Mouse (Mus musculus): ENCODE results near the gene Fgfr2. TPM values are rescaled to one million over a fixed set of nuclear protein-coding genes. Genes with fewer than 3 reads are reported as not detected.
A peak's percentile ranks its signal among the peaks of the same experiment; 100 is the strongest.

Gene Fgfr2
- total RNA-seq, 1 experiment from 2014 or later = not detected

DNA sequence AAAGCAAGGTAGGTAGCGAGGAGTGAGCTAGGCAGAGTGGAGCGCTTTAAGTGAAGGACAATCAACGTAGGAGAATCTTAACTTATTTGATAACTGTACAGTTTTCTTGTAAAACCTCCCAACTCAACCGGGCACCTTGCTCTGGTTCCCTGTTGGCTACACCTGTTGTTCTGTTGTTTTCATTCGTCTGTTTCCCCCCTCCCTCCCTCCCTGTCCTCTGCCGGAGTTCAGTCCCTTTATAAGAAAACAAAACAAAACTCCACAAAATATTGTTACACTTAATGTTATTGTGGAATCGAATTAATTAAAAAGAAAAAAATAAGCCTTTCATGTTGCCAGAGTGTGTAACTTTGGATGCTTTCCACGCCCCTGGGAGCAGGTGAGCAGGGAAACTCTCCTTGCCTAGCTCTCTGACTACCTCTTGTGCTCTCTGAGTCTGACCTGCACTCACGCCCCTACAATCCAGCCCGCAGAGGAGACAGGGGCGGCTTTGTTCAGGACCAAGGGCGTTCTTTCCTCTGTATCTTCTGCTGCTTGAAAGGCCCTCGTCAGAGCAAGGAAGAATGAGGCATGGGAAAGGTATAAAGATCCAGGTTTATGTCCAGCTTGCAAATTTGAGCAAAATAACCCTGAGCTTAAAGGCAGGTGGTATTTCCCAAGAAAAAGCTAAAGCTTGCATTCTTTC lies 1577.3 kb downstream of the Fgfr2 start:
- ATAC-seq (replicated peaks in 1 of 2; ENCODE audit: insufficient read depth in 1 of 2, low FRiP score in 2 of 2, low TSS enrichment in 1 of 2, low read depth in 1 of 2, poor library complexity in 2 of 2, severe bottlenecking in 2 of 2) = no peak

DNA sequence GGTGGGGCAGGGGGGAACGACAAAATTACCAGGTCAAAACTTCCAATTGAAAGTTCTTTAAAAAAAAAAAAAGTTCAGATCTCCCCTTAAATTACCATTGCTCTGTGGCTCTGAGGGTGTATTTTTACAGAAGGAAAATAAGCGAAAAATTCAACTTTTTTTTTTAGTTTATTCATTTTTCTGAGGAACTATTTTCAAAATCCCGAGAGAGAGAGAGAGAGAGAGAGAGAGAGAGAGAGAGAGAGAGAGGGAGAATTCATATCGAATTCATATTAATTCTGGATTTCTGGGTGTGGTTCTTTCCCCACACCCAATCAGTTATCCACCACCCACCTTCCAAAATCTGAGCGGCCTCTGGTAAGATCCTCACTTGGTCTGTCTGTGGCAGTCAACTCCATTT lies 1578.3 kb downstream of the Fgfr2 start:
- no peak for ATAC-seq (replicated peaks in 1 of 2; ENCODE audit: insufficient read depth in 1 of 2, low FRiP score in 2 of 2, low TSS enrichment in 1 of 2, low read depth in 1 of 2, poor library complexity in 2 of 2, severe bottlenecking in 2 of 2)

DNA sequence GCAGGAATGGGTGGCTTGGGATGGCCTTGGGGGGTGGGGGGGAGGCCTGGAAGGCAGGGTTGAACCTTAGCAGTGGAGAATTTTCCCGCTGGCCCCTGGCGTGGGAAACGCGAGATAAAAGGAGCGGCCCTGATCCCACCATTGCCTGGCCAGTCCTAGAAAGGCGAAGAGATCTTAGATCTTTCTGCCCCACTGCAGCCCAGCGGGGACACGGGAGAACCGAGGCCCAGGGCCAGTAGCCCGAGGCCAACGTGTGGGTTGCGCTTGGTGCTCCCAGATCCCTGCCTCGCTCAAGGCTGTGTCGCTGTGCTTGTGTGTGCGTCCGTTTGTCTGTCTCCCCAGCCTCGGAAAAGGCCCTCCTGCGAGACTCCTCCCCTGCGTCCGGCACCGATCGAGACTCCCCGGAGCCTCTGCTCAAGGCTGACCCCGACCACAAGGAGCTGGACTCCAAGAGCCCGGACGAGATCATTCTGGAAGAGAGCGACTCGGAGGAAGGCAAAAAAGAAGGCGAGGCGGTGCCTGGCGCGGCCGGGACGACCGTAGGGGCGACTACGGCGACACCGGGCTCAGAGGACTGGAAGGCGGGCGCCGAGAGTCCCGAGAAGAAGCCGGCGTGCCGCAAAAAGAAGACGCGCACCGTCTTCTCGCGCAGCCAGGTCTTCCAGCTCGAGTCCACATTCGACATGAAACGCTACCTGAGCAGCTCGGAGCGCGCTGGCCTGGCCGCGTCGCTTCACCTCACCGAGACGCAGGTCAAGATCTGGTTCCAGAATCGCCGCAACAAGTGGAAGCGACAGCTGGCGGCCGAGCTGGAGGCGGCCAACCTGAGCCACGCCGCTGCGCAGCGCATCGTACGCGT lies 1579.3 kb downstream of the Fgfr2 start:
- ATAC-seq (replicated peaks in 1 of 2; ENCODE audit: insufficient read depth in 1 of 2, low FRiP score in 2 of 2, low TSS enrichment in 1 of 2, low read depth in 1 of 2, poor library complexity in 2 of 2, severe bottlenecking in 2 of 2) = 0 out of 4 replicates have a peak, but pooled peaks of 1 of the 2 experiments have one; percentile 27

DNA sequence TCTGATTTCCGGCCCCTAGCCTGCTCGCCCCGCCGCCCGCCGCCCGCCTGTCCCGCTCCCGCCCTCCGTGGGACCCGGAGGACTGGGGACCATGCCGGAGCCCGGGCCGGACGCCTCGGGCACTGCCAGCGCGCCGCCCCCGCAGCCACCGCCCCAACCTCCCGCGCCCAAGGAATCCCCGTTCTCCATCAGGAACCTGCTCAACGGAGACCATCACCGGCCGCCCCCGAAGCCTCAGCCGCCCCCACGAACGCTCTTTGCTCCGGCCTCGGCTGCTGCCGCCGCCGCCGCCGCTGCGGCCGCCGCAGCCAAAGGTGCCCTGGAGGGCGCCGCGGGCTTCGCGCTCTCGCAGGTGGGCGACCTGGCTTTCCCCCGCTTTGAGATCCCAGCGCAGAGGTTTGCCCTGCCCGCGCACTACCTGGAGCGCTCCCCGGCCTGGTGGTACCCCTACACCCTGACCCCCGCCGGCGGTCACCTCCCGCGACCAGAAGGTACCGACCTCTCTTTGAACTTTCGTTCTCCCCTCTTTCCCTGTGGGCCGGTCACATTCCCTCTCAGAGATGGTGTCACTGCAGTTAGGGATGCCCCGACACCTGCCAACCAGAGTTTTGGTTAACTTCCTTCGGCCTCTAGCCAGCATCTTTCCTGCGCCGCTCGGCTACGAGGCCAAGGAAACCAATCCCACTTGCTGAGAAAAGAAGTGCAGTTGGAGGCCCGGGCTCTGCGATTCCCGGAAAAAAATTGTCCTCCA lies 1580.1 kb downstream of the Fgfr2 start:
- no peak for ATAC-seq (replicated peaks in 1 of 2; ENCODE audit: insufficient read depth in 1 of 2, low FRiP score in 2 of 2, low TSS enrichment in 1 of 2, low read depth in 1 of 2, poor library complexity in 2 of 2, severe bottlenecking in 2 of 2)

DNA sequence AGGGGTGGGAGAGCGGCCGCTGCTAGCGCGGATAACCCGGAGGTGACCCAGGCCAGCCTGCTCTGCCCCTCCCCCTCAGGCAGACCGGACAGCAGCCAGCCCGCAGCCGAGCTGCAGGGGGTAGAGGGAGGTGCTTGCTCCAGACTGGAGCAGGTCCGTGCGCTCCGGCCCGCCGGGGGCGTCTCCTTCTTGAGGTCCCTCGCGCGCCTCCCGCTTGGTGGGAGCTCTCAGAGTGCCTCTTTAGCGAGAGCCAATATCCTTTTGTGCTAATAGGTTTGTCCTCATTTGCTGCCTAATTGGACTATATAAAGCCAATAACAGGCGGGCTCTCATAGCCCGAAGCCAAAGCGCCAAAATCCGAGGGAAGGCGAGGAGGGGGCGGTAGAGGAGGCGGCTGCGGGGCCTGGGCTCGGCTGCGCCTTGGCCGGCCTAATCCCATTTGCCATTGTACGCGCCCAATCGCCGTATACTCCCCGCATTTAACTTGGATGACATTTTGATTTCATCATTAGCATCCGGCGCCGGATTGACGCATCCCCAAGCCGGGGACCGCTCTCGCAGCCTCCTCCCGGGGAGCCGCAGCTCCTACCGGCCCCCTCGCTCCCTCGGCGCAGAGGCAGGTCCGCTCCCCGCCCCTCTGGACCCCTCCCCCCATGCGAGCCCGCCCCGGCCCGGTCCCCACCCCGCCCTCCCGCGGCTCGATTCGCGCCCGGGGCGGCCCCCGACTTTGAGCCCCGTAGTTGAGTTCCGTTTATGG lies 1580.9 kb downstream of the Fgfr2 start, which contains the start of gene Hmx3:
Hmx3 (plus strand) TSS at position 753 of the 757 bp plus-strand sequence.
- no peak for ATAC-seq (replicated peaks in 1 of 2; ENCODE audit: insufficient read depth in 1 of 2, low FRiP score in 2 of 2, low TSS enrichment in 1 of 2, low read depth in 1 of 2, poor library complexity in 2 of 2, severe bottlenecking in 2 of 2)

DNA sequence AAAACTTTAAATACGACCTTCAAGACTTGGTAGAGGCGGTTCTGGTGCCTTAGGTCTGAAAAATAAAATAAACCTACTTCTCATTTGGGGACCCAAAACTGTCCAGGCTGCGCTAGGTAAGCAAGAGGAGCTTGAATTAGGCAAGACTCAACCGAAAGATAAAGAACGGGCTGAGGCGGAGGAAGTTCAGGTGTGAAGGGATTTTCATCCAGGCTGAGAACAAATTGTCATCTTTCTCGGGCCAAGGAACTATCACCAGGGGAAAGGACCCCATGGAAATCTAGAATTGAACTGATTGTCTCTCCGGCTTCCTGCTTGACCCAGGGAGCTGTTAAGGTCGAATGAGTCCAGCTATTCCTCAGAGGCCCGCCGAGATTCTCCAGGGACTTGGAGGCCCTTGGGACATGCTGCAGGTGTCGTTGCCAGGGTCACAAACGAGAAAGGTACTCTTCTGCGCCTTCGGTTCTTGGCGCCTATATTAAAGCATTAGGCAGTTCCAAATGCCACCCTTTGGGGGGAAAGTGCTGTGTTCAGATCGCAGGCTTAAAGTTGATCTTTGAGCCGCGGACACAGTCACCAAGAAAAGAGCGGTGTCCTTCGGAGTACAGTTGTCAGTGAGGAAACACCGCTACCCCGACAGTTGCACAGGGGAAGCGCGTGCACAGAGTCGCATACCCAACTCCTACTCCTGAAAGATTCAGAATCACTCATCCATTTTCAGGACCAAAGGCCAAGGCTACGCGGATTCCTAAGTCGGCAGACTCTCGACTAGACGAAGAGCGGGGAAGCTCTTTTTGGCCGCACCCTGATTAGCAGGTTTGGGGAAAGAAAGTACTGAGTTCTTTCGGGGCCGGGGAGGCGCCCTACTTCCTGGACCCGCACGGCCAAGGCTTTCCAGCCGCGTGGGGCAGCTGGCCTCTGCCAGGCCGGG lies 1581.7 kb downstream of the Fgfr2 start:
- no peak for ATAC-seq (replicated peaks in 1 of 2; ENCODE audit: insufficient read depth in 1 of 2, low FRiP score in 2 of 2, low TSS enrichment in 1 of 2, low read depth in 1 of 2, poor library complexity in 2 of 2, severe bottlenecking in 2 of 2)

DNA sequence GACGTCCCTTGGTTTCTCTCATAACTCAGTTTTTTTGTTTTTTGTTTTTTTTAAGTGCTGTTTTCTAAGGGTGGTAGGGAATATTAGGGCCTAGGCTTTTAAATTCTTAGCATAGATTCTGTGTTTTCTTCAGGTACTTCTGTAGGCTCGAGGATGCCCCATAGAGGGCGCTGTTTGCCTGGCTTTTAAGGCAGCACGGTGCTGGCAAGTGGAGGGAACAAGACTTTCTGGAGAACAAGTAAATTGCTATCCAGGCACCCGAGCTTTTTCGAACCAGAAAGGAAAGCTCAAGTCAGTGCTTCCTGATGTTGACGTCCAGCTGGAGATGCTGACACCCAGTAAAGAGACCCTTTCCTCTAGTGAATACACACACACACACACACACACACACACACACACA lies 1583.2 kb downstream of the Fgfr2 start:
- ATAC-seq (replicated peaks in 1 of 2; ENCODE audit: insufficient read depth in 1 of 2, low FRiP score in 2 of 2, low TSS enrichment in 1 of 2, low read depth in 1 of 2, poor library complexity in 2 of 2, severe bottlenecking in 2 of 2) = peak; percentile 49 to 76; a peak in 3 of 4 replicates

DNA sequence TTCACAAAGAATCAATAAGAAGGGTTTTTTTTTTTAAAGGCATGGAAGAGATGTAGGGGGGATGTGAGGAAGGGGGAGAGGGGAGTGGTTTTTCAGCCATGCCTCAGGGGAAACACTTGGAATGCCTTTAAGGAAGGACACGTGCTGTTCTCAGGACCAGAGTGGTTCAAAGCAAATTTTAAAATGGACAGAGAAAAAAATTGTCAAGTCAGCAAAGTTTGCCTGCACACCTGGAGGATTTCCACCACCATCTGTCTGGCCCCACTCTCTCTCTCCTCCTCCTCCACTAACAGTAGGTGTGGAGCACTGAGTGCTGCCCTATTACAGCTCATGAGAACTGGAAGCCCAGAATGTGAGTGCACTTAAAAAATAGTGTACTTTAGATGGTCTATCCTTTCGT lies 1619.4 kb downstream of the Fgfr2 start:
- ATAC-seq (replicated peaks in 1 of 2; ENCODE audit: insufficient read depth in 1 of 2, low FRiP score in 2 of 2, low TSS enrichment in 1 of 2, low read depth in 1 of 2, poor library complexity in 2 of 2, severe bottlenecking in 2 of 2) = no peak

DNA sequence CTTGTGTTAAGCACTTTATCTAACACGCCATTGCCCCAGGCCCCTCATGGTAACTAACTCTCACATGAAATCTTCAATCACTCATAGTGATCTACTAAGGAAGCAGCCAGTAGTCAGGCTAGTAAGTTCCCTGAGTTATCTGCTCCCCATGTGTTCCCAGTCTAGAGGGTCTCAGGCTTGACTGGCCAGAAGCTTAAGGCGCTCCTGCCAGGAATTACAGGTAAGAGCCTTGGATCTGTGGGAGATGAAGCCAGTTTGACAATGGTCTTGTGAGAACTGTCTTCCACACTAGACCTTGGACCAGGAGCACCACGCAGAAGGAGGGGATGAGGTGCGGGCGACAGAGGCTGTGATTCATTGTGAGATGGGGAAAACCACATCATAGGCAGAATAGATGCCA lies 1644.7 kb downstream of the Fgfr2 start:
- ATAC-seq (replicated peaks in 1 of 2; ENCODE audit: insufficient read depth in 1 of 2, low FRiP score in 2 of 2, low TSS enrichment in 1 of 2, low read depth in 1 of 2, poor library complexity in 2 of 2, severe bottlenecking in 2 of 2) = no peak

DNA sequence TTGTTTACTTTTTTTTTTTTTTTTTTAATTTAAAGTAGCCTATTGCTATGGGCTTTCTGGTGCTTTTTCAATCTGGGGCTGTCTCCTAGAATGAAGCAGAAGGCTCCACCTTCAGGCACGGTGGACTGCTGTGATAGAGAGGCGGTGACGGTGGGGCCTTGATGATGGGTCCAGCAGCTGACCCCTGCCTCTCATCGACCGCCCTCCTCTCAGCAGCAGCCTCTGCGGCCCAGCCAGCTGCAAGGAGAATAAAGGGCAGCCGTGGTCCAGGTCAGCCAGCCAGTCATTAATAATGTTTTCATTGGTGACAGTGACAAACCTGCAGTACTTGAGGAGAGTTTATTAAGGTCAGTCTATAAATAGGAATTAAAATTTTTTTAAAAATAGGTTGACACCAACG lies 1646.0 kb downstream of the Fgfr2 start:
- ATAC-seq (replicated peaks in 1 of 2; ENCODE audit: insufficient read depth in 1 of 2, low FRiP score in 2 of 2, low TSS enrichment in 1 of 2, low read depth in 1 of 2, poor library complexity in 2 of 2, severe bottlenecking in 2 of 2) = no peak

DNA sequence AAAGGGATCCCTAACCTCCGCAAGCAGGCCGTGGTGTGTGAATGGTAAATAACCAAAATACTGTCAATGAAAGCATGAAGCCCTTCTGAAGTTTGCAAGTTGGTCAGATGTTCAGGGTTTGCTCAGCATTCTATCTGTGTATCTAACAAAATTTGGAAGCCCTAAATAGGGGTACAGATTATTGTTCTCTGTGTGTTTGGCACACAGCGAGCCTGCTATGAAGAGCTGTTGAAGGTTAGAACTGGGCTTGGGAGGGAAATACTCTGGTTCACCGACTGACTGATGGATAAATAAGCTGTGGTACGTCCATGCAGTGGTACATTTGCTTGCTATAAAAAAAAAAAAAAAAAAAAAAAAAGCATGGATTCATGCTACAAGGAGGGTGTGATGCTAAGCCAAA lies 1651.6 kb downstream of the Fgfr2 start:
- no peak for ATAC-seq (replicated peaks in 1 of 2; ENCODE audit: insufficient read depth in 1 of 2, low FRiP score in 2 of 2, low TSS enrichment in 1 of 2, low read depth in 1 of 2, poor library complexity in 2 of 2, severe bottlenecking in 2 of 2)

DNA sequence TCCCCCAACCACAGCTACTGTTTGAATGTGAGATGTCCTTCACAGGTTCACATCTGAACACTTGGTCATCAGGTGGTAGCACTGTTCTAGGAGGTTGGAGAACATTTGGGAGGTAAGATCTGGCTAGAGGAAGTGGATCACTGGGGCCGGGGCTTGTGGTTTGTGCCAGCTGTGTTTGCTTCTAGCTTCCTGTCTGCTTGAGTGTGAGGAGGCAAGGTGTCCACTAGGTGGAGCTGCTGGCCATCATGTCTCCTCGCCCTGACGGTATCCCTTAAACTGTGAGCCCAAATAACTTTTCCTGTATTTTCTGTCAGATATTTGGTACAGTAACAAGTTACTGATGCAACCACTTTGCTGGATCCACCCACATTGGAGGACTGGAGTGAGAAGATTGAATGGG lies 1653.6 kb downstream of the Fgfr2 start:
- ATAC-seq (replicated peaks in 1 of 2; ENCODE audit: insufficient read depth in 1 of 2, low FRiP score in 2 of 2, low TSS enrichment in 1 of 2, low read depth in 1 of 2, poor library complexity in 2 of 2, severe bottlenecking in 2 of 2) = peak in 1 of 2 experiments; percentile 7; a peak in 1 of 4 replicates

DNA sequence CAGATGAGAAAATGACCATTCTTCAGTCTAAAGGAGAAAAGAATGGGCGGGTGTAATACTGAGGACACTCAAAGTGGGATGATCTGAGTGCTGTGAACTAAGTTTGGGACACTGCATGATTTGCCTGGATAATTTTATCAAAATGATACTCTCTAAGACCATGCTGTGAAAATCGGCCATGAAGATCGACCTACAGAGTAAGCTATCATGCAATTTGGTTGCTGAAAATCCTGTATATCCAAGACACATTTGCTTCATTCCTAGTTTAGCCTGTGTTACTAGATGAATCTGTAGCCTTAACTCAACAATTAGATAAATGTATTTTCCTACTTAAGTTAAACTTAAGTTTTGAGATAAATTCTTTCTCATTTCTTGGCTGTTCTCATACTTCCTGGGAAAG lies 1655.8 kb downstream of the Fgfr2 start:
- ATAC-seq (replicated peaks in 1 of 2; ENCODE audit: insufficient read depth in 1 of 2, low FRiP score in 2 of 2, low TSS enrichment in 1 of 2, low read depth in 1 of 2, poor library complexity in 2 of 2, severe bottlenecking in 2 of 2) = no peak

DNA sequence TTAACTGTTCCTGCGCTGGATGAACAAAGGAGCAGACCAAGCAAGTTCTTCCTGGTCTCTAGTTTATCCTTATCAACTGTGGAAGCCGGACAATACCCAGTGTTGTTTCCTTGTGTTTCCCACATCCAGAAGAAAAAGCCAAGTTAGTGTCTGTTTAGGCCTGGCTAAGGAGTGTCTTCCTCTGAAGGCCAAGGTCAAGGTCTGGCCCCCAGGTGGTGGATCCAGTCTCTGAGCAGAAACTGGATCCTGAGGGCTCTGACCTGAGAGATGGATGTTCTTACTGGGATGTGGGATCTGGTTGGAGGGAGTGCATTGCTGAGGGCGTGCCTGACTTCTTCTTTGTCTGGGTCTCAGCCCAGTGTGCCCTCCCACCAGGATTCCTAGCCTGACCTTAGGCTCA lies 1657.4 kb downstream of the Fgfr2 start:
- no peak for ATAC-seq (replicated peaks in 1 of 2; ENCODE audit: insufficient read depth in 1 of 2, low FRiP score in 2 of 2, low TSS enrichment in 1 of 2, low read depth in 1 of 2, poor library complexity in 2 of 2, severe bottlenecking in 2 of 2)

DNA sequence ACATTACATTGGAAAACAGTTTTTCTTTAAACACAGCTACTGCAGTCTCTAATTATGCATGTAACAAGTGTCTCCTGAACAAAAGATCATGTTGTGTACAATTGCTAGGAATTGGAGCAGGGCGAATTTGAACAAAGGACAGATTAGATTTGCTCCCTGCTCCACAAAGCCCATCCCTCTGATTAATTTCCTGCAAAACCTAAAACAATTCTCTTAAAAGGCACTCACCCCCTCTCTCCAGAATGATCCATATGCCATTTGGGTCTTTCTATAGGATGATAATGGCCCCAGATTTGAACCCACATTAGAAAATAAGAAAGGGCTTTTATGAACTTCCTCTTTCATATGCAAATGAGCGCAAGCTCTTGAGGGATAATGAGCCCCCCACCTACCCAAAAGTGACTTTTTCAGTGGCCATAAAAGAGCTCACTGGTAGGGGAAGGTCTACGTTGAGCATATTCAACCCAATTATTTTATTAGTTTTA lies 1658.0 kb downstream of the Fgfr2 start:
- no peak for ATAC-seq (replicated peaks in 1 of 2; ENCODE audit: insufficient read depth in 1 of 2, low FRiP score in 2 of 2, low TSS enrichment in 1 of 2, low read depth in 1 of 2, poor library complexity in 2 of 2, severe bottlenecking in 2 of 2)

DNA sequence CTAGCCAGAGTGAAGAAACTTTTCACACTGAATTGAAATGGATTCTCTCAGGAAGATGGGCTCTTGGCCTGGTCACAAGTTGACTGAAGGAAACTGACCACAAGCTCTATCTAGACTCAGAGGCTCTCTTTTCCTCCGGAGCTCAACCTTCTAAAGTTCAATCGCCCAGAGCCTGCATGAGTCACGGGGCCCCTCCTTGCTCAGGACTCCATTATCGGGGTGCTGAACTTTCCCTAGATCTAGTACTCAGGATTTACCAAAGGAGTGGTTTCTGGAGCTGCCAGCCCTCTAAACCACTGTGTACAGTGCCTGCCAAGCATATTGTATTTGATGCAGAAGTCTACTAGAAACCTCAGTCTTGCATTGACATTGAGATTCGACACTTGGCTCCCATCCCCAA lies 1666.4 kb downstream of the Fgfr2 start:
- no peak for ATAC-seq (replicated peaks in 1 of 2; ENCODE audit: insufficient read depth in 1 of 2, low FRiP score in 2 of 2, low TSS enrichment in 1 of 2, low read depth in 1 of 2, poor library complexity in 2 of 2, severe bottlenecking in 2 of 2)

Measured in hematopoietic stem cell, adult 5-6 weeks (primary cell).